Mouse (Mus musculus): ENCODE results near the gene Tmem86a. TPM values are rescaled to one million over a fixed set of nuclear protein-coding genes. Genes with fewer than 3 reads are reported as not detected.
A peak's percentile ranks its signal among the peaks of the same experiment; 100 is the strongest.
"Not testable (repeated sequence)": the region's sequence is repeated elsewhere in the genome, so short reads cannot be mapped to it uniquely, and the experiment has no call there.

Tmem86a gene
- polyA plus RNA-seq, 1 experiment = 24.0 TPM

GRCm38 (mm10) chr7:47026899-47027298, 23.5 kb upstream of the Tmem86a start:
- DNase-seq (ENCODE audit: extremely low spot score in 1 of 2, low spot score in 1 of 2) = not testable (repeated sequence)

DNA sequence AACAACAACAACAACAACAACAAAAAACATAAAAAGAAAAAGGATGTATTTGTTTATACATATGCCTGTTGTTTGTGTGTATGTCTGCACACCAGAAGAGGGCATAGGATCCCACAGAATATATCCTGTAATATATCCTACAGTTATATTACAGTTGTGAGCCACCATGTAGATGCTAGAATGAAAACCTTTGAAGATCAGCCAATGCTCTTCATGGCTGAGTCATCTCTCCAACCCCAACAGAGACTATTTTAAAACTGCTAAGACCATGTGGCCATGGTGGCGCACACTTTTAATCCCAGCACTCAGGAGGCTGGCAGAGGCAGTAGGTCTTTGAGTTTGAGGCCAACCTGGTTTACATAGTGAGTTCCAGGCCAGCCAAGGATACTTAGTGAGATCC, 22.9 kb upstream of the Tmem86a start:
- DNase-seq (ENCODE audit: extremely low spot score in 1 of 2, low spot score in 1 of 2) = no peak

GRCm38 (mm10) chr7:47030517-47031193, 19.7 kb upstream of the Tmem86a start:
- DNase-seq (ENCODE audit: extremely low spot score in 1 of 2, low spot score in 1 of 2) = no peak

DNA sequence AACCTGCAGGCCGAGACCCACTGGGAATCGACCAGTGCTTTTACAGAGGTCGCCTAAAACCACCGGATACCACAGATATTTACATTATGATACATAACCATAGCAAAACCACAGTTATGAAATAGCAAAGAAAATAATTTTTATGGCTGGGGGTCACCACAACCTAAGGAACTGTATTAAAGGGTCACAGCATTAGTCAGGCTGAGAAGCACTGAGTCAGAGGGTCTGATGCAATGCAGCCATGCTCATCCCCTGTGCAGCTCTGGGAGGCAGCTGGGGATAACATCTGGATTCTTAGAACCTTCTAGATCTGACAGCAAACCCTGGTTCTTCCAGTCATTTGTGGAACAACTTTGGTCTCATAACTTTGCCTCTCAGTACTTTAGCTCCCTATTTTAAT, 19.0 kb upstream of the Tmem86a start:
- DNase-seq (ENCODE audit: extremely low spot score in 1 of 2, low spot score in 1 of 2) = no peak

DNA sequence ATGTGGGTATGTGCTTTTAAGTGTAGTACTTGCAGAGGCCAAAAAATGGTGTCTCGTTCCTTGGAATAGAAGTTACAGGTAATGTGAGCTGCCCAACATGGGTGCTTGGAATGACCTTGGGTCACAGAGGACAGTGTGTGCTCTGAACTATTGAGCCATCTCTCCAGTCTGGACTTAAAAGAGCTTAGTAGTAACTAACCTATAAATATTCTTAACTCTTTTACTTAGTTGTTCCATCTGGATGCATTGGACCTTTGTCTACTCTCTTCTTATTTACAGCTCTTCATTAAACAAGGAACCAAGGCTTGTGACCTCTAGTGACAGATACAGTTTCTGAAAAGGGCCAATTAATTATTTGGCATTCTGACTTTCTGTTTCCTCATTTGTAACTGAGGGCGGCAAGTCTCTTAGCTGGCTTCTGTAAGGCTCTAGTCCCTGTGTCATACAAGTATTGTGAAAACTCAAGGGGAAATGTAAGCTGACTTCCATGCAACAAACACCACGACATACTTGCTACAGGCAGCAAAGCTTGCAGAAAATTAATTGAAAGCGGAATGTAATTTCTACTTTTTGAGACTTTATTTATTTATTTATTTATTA, 15.5 kb upstream of the Tmem86a start:
- no peak for DNase-seq (ENCODE audit: extremely low spot score in 1 of 2, low spot score in 1 of 2)

- no peak for DNase-seq (ENCODE audit: extremely low spot score in 1 of 2, low spot score in 1 of 2)
Observed at GRCm38 (mm10) chr7:47035426-47035825, 15.0 kb upstream of the Tmem86a start.

- DNase-seq (ENCODE audit: extremely low spot score in 1 of 2, low spot score in 1 of 2) = no peak
Observed at GRCm38 (mm10) chr7:47041706-47042105, 8.7 kb upstream of the Tmem86a start.

DNA sequence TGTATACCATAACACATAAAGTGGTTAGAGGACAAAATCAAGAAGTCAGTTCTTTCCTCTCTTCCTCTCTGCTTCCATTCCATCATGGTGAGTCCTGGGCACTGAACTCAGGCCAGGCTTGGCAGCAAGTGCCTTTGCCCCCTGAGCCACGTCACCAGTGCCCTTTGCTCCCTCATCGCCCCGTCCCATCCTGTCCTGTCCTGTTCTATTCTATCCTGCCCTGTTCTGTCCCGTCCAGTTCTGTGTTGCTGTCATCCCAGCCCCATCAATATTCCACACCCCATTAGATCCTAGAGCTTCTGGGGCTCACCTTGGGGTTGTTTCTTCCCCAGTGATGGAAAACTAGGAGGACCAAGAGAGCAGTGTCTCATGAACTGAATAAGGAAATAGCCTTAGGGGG, 8.3 kb upstream of the Tmem86a start:
- DNase-seq (ENCODE audit: extremely low spot score in 1 of 2, low spot score in 1 of 2) = no peak

DNA sequence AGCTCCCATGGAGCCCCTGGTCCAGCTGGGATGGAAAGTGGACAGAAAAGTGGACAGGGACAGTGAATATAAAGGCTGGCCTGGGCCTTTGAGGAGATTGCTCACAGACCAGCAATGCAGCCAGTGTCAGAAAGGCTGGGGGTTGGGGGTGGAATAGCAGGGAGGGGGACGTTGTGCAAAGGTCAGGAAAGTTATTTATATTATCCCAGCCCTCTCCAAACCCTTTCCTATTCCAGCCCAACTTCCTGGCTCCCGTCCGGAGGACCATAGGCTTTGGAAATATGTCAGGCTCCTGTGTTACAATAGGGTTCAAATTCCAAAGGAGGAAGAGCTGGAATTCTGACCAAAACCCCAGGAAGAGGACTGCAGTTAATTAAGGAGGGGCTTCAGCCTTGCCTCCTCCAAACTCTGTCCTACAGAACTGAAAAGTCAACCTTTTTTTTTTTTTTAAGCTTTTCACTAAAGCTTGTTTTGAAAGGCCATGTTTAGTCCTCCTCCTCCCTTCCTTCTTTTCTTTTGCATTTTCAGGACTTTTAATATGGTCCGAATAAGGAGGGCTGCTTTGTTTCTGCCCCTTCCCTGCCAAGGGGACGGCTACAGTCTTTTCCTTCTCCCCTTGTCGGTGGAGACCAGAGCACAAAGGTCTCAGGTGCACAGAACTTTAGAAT, 7.4 kb upstream of the Tmem86a start:
- no peak for DNase-seq (ENCODE audit: extremely low spot score in 1 of 2, low spot score in 1 of 2)

DNA sequence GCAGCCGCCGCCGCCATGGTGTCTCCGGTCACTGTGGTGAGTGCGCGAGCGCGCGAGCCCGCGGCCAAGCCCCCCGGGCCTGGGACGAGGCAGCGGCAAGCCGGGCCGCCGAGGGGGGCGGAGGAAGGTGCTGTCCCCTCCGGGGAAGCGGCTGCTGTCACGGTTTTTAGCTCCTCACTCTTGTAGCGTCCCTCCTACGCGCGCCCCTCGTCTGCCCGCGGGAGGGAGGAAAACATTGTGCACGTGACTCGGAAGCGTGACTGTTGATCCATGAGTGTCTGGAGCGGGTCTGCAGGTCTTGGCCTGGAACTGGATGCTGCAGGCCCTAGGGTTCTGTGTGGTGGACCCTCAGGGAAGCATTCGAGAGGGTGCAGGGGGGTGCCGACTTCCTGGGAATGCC, 365 bp downstream of the Tmem86a start:
- DNase-seq (ENCODE audit: extremely low spot score in 1 of 2, low spot score in 1 of 2) = peak; percentile 57 to 75

GRCm38 (mm10) chr7:47051404-47052151, 1.2 kb downstream of the Tmem86a start:
- DNase-seq (ENCODE audit: extremely low spot score in 1 of 2, low spot score in 1 of 2) = peak in 1 of 2 experiments; percentile 46

DNA sequence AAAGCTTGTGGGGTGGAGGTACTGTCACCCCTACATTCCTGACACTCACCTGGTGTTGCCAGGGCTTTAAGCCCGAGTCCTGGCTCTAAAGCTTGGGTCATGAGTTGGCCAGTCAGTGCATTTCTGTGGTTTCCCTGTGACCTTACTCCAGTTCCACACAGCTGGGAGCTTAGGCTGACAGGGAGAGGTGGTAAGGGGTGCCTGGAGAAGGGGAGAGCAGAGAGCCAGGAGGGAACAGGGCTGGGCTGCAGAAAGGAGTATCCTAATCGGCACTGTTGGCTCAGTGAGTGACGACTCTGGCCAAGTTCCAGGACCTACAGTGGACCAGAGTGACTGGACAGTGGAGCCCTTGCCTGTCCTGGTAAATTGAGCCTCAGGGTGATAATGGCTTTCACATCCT, 1.9 kb downstream of the Tmem86a start:
- no peak for DNase-seq (ENCODE audit: extremely low spot score in 1 of 2, low spot score in 1 of 2)

GRCm38 (mm10) chr7:47053287-47053686, 2.9 kb downstream of the Tmem86a start:
- no peak for DNase-seq (ENCODE audit: extremely low spot score in 1 of 2, low spot score in 1 of 2)

- DNase-seq (ENCODE audit: extremely low spot score in 1 of 2, low spot score in 1 of 2) = no peak
Observed at GRCm38 (mm10) chr7:47054666-47055065, 4.3 kb downstream of the Tmem86a start.

GRCm38 (mm10) chr7:47055744-47056143, 5.3 kb downstream of the Tmem86a start:
- DNase-seq (ENCODE audit: extremely low spot score in 1 of 2, low spot score in 1 of 2) = no peak

DNA sequence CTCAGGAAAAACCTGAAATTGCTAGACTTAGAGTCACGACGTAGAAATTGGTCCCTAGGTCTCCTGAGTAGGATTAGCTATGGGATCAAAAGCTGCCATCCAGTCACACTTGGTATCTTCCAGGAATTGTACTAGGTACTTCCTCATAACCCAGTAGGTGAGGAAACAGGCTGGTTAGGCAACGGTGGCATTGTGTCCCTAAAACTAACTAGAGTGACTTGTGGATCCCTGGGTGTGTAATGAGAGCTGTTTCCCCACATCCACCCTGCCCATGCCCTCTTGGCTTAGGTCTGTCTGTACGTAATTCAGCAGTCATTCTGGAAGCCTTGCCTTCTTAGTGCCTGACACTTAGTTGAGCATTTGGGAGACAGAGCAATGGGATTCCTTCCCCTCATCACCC, 5.9 kb downstream of the Tmem86a start:
- no peak for DNase-seq (ENCODE audit: extremely low spot score in 1 of 2, low spot score in 1 of 2)

DNA sequence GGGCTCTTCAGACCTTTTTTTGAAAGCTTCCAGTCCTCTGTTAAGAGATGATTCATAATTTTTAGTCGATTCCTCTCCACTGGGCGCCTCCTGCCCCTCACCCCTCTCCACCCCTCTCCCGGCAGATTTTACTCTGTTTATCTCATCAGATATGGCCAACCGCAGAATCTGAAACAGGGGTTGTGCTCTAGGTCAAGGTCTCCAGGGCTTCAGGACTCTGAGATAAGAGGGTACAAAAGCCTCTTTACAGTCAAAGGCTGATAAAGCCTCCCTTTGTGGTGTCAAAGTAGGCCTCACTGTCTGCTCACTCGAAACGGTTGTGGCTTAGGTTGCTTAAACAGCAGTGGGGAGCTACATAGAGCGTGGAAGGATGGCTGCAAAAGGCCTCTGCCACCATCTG, 8.9 kb downstream of the Tmem86a start:
- DNase-seq (ENCODE audit: extremely low spot score in 1 of 2, low spot score in 1 of 2) = no peak

GRCm38 (mm10) chr7:47061560-47061959, 11.2 kb downstream of the Tmem86a start:
- peak in 1 of 2 experiments; percentile 61 for DNase-seq (ENCODE audit: extremely low spot score in 1 of 2, low spot score in 1 of 2)

DNA sequence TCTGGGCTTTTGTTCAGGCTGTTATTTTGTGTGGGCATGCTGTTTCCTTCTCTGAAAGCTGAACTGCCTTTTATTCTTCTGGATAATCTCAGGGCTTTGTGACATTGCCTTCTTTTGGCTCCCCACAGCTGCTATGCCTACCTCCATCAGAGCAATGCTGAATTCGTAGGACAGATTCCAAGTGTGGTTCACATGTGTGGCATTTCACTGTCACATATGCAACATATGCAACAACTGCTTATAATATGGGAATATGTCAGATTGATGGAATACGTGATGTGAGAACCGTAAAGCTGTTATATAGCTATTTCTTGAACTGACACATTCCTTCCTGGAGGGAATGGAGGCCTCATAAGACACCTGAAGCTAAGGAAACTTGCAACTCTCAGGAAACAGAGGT, 16.5 kb downstream of the Tmem86a start:
- no peak for DNase-seq (ENCODE audit: extremely low spot score in 1 of 2, low spot score in 1 of 2)

GRCm38 (mm10) chr7:47067879-47068278, 17.5 kb downstream of the Tmem86a start:
- DNase-seq (ENCODE audit: extremely low spot score in 1 of 2, low spot score in 1 of 2) = no peak

- no peak for DNase-seq (ENCODE audit: extremely low spot score in 1 of 2, low spot score in 1 of 2)
Observed at GRCm38 (mm10) chr7:47072551-47072950, 22.1 kb downstream of the Tmem86a start.
